Mouse (Mus musculus) liver, embryonic 14.5 days (tissue): Measurements from ENCODE around the gene Sfxn4.

Experiments used
- CTCF ChIP-seq: IDR thresholded peaks from 2 replicates; pipeline ENCODE4 v1.5.1; 2016; ENCODE audit warnings: antibody characterized with exemption, low read depth, control low read depth
- EP300 ChIP-seq: IDR thresholded peaks from 2 replicates; pipeline ENCODE4 v1.6.1; 2016; ENCODE audit warnings: antibody characterized with exemption, low read depth

DNA sequence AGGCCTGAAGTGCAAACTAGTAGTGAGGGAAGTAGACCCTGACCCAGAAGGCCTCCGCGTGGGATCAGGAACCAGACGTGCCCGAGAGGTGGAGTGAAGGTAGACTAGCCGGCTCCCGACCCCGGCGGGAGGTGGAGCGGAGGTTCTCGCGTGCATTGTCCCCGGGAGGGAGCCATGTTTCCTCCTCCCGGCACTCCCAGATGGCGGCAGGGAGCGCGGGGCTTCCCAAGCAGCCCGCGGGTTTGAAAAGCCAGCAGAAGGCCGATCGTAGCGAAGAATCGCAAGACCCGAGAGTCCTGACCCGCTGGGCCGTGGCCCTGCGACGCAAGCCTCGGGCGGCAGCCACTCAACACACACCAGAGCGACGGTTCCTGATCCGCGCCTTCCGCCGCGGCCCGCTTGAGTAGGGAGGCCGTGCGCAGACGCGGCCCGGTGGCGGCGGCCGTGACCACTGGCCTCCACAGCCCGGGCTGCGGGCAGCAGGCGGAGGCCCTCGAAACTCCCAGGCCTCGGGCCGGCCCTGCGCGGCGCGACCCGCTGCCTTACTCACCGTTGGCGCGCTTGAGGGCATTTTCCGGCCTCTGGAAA is 71.3 kb downstream of the Sfxn4 start:
- TF ChIP-seq CTCF (no peak), EP300 (no peak)
